Mouse (Mus musculus): Measurements from ENCODE around the gene LTO1.
A peak's percentile ranks its signal among the peaks of the same experiment; 100 is the strongest.

The LTO1 gene

GRCm38 (mm10) chr7:144908705-144909104 lies 6.2 kb upstream of the LTO1 start:
- no peak for DNase-seq (ENCODE audit: low spot score)

- DNase-seq (ENCODE audit: low spot score), result no peak
Measured at GRCm38 (mm10) chr7:144911121-144911520, 3.8 kb upstream of the LTO1 start.

- no peak for DNase-seq (ENCODE audit: low spot score)
Measured at GRCm38 (mm10) chr7:144912897-144913296, 2.0 kb upstream of the LTO1 start.

GRCm38 (mm10) chr7:144914296-144914947 lies 478 bp upstream of the LTO1 start:
- DNase-seq (ENCODE audit: low spot score), result no peak

- no peak for DNase-seq (ENCODE audit: low spot score)
Measured at GRCm38 (mm10) chr7:144918823-144919222, 3.9 kb downstream of the LTO1 start.

GRCm38 (mm10) chr7:144927591-144927990 lies 12.7 kb downstream of the LTO1 start:
- no peak for DNase-seq (ENCODE audit: low spot score)

GRCm38 (mm10) chr7:144928009-144928888 lies 13.3 kb downstream of the LTO1 start:
- no peak for DNase-seq (ENCODE audit: low spot score)

GRCm38 (mm10) chr7:144928889-144929210 lies 13.9 kb downstream of the LTO1 start:
- no peak for DNase-seq (ENCODE audit: low spot score)

- no peak for DNase-seq (ENCODE audit: low spot score)
Measured at GRCm38 (mm10) chr7:144929506-144929905, 14.6 kb downstream of the LTO1 start.

- DNase-seq (ENCODE audit: low spot score), result no peak
Measured at GRCm38 (mm10) chr7:144929931-144930330, 15.0 kb downstream of the LTO1 start.

GRCm38 (mm10) chr7:144931778-144932177 lies 16.9 kb downstream of the LTO1 start:
- peak; percentile 50 for DNase-seq (ENCODE audit: low spot score)

- DNase-seq (ENCODE audit: low spot score), result no peak
Measured at GRCm38 (mm10) chr7:144932389-144932937, 17.6 kb downstream of the LTO1 start.

- DNase-seq (ENCODE audit: low spot score), result no peak
Measured at GRCm38 (mm10) chr7:144933336-144933735, 18.4 kb downstream of the LTO1 start.

- no peak for DNase-seq (ENCODE audit: low spot score)
Measured at GRCm38 (mm10) chr7:144933796-144934195, 18.9 kb downstream of the LTO1 start.

GRCm38 (mm10) chr7:144934901-144935300 lies 20.0 kb downstream of the LTO1 start:
- DNase-seq (ENCODE audit: low spot score), result no peak

GRCm38 (mm10) chr7:144935563-144935962 lies 20.7 kb downstream of the LTO1 start:
- no peak for DNase-seq (ENCODE audit: low spot score)

- no peak for DNase-seq (ENCODE audit: low spot score)
Measured at GRCm38 (mm10) chr7:144936311-144936880, 21.5 kb downstream of the LTO1 start.

GRCm38 (mm10) chr7:144937490-144937889 lies 22.6 kb downstream of the LTO1 start:
- peak; percentile 67 for DNase-seq (ENCODE audit: low spot score)

- no peak for DNase-seq (ENCODE audit: low spot score)
Measured at GRCm38 (mm10) chr7:144937899-144938517, 23.1 kb downstream of the LTO1 start.

- no peak for DNase-seq (ENCODE audit: low spot score)
Measured at GRCm38 (mm10) chr7:144938661-144939343, 23.9 kb downstream of the LTO1 start.

GRCm38 (mm10) chr7:144939344-144940002 lies 24.6 kb downstream of the LTO1 start, which contains the start of gene Ccnd1:
Ccnd1 (minus strand) TSS chr7:144939925.
- DNase-seq (ENCODE audit: low spot score), result peak; percentile 74
